Mouse (Mus musculus): Measurements from ENCODE around the gene Ctrc.

Gene Ctrc

DNA sequence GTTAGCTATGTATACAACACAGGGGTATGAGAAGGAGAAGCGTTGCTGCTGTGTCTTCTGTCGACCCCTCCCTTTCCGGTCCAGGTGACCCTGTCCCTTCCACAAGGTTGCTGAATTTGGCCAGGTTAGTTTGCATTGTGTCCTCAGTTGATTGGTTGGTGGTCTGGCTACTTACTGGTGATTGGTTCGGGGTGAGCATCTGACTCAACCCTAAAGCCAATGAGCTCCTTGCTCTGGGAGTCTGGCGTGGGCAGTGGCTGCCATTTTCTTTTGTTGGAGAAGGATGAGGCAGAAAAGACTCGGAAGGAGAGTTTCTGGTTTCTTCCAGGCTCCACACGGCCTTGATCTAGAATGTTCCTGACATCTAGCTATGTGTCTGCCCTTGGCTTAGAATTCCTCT lies 26.8 kb downstream of the Ctrc start:
- no peak for DNase-seq (ENCODE audit: low read depth, low spot score)

DNA sequence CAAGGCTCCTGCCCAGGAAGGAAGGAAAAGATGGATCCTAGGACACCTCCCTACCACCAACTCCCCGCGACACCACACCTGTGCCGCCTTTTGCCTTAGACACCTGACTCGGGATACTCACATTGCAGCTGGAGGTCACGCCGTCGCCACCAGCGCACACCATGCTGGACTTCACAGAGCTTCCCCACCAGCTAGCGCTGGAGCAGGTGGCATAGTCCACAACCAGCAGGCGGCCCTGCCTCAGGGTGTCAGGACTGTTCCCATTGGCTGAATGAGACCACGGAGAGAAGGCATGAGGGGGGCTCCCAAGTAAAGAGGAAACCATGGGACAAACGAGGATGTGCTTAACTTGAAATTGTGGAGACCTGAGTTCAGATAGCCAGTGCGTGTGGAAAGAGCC lies 27.3 kb downstream of the Ctrc start:
- DNase-seq (ENCODE audit: low read depth, low spot score): no peak

- no peak for DNase-seq (ENCODE audit: low read depth, low spot score)
Measured at GRCm38 (mm10) chr4:141817706-141818105, 28.5 kb downstream of the Ctrc start.

GRCm38 (mm10) chr4:141816776-141817655 lies 29.1 kb downstream of the Ctrc start:
- no peak for DNase-seq (ENCODE audit: low read depth, low spot score)

GRCm38 (mm10) chr4:141816267-141816666 lies 29.9 kb downstream of the Ctrc start:
- DNase-seq (ENCODE audit: low read depth, low spot score): no peak

DNA sequence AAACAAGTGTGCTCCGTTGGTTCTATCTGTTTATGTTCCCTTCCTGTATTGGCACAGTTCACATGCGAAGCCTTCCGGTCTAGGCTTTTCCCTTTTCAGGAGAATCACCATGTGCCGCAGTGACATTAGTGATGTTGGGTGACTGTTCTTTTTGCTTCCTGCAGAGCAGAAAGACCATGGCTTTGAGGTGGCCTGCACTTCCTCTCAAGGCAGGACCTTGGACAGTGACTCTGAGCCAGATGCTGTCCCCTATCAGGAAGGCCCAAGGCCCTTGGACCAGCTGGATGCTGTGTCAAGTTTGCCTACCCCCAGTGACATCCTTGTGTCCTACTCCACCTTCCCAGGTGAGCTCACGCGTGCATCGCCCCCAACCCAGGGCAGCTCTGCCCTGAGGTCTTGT lies 34.8 kb downstream of the Ctrc start:
- no peak for DNase-seq (ENCODE audit: low read depth, low spot score)

GRCm38 (mm10) chr4:141810975-141811374 lies 35.2 kb downstream of the Ctrc start:
- no peak for DNase-seq (ENCODE audit: low read depth, low spot score)

- DNase-seq (ENCODE audit: low read depth, low spot score): peak; percentile 71
Measured at GRCm38 (mm10) chr4:141809850-141810464, 36.2 kb downstream of the Ctrc start.

DNA sequence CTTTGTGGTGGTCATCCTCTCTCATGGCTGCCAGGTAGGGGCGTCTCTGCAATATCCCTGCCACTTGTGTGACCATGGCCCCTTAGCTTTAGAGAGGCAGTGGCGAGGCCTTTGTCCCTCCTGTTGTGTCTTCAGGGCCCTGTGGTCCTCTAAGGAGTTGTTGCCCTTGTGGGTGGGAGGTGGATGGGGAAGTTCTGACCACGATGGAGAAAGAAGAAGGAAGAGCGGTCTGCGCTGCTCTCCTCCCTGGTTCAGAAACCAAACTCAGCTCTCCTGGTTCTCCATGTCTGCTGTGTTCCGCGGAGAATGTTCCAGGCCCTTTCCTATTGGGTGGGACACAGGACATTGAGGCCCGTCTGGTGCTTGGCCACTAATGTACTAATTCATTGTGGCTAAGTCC lies 40.3 kb downstream of the Ctrc start:
- no peak for DNase-seq (ENCODE audit: low read depth, low spot score)

- DNase-seq (ENCODE audit: low read depth, low spot score): no peak
Measured at GRCm38 (mm10) chr4:141804105-141804504, 42.1 kb downstream of the Ctrc start.

- DNase-seq (ENCODE audit: low read depth, low spot score): no peak
Measured at GRCm38 (mm10) chr4:141797545-141797944, 48.6 kb downstream of the Ctrc start.

- no peak for DNase-seq (ENCODE audit: low read depth, low spot score)
Measured at GRCm38 (mm10) chr4:141796954-141797353, 49.2 kb downstream of the Ctrc start.

DNA sequence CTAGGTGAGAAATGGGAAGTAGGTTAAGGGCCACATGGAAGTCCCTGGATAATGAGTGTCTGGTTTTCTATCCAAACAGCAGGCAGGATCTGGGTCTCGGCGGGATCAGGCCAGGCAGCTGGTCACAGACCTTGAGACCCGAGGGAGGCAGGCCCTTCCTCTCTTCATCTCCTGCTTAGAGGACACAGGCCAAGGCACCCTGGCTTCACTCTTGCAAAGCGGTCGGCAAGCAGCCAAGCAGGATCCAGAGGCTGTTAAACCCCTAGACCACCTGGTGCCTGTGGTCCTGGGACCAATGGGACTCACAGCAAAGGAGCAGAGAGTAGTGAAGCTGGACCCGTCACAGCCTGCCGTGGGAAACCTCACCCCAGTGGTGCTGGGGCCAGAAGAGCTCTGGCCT lies 49.8 kb downstream of the Ctrc start:
- DNase-seq (ENCODE audit: low read depth, low spot score): no peak

- no peak for DNase-seq (ENCODE audit: low read depth, low spot score)
Measured at GRCm38 (mm10) chr4:141794152-141794535, 52.0 kb downstream of the Ctrc start.

GRCm38 (mm10) chr4:141793282-141794151 lies 52.6 kb downstream of the Ctrc start, which contains the start of gene Casp9:
Gene Casp9, plus strand, starts transcription at chr4:141793612.
- DNase-seq (ENCODE audit: low read depth, low spot score): peak; percentile 98

- DNase-seq (ENCODE audit: low read depth, low spot score): no peak
Measured at GRCm38 (mm10) chr4:141792554-141793281, 53.4 kb downstream of the Ctrc start.

- DNase-seq (ENCODE audit: low read depth, low spot score): no peak
Measured at GRCm38 (mm10) chr4:141791951-141792350, 54.2 kb downstream of the Ctrc start.

DNA sequence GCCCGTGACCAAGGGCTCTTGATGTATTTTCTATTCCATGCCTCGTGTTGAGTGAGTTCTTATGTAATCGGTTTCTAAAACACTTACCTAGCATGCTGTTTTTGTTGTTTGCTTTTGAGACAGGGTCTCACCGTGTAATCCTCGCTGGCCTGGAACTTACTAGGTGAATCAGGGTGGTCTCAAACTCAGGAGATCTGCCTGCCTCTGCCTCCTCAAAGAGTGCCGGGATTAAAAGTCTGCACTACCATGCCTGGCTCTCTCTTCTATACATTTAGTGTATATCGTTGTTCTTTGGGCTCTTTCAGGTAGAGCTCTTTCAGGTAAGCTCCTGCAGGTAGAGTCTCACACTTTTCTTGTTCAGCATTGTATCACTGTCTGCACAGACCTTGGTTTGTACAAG lies 54.7 kb downstream of the Ctrc start:
- no peak for DNase-seq (ENCODE audit: low read depth, low spot score)

DNA sequence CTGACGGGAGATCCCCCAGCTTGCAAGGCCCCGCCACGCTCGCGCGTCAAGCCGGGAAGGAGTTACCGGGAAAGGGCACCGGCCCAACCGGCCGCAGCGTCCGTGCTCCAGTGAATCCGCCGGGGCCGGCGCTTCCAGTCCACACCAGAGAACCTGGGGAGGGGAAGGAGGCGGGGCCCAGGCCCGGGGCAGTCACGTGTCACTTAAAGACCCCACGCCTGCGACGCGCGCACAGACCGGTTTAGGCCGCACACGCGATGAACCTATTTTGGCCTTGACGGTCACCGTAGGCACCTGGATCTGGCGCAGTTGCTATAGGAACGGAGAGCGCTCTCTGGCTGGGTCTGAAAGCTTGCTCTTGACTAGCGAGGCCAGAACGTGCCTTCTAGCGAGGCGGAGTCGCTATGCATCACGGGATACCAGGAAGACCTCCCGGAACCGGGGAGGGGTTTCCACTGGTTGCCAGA lies 55.6 kb downstream of the Ctrc start, which contains the start of gene Dnajc16:
TSS of gene Dnajc16 (minus strand) at position 408 of the 467 bp plus-strand sequence.
- DNase-seq (ENCODE audit: low read depth, low spot score): peak; percentile 99

DNA sequence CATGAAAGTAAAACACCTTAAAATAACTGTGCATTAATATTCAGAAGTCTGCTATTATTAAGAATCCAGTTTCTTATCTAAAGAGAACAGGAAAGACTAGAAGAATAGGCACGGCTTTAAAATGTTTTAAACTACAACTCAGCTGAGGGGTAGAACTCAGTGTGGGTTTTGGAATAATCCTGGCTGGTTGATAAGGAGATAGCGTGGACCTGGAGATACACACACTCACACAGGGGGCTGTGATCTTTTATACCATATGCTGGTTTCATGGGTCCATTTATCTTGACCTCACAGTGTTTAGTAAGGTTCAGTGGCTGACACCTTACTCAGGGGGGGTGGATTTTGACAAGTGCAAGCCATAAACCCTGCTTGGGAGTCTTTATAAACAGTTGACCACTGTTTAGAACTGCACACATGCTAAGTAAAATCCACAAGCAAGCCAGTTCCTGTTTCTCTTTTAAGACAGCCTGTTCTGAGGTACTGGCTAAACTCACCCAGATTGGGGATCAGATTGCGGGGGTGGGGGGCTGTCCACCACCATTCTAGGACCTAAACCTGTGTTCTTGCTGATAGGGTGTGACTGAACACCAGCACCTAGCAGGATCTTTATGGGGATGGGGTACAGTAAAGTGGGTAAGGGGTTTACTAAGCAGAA lies 56.5 kb downstream of the Ctrc start:
- DNase-seq (ENCODE audit: low read depth, low spot score): no peak

- DNase-seq (ENCODE audit: low read depth, low spot score): no peak
Measured at GRCm38 (mm10) chr4:141787462-141787861, 58.7 kb downstream of the Ctrc start.
